Mouse (Mus musculus) gastrocnemius, postnatal 10 days (tissue): ENCODE measurements around the gene Ola1. TPM values are rescaled to one million over a fixed set of nuclear protein-coding genes. Genes with fewer than 3 reads are reported as not detected.

Experiments used
- DNase-seq: peaks from one replicate; pipeline ENCODE4 v3.0.0; 2021; ENCODE audit warnings: mixed read lengths
- long read RNA-seq, 2 experiments: library from polyadenylated mRNA; stranded (forward); transcript quantifications; one replicate each; pipeline ENCODE4 v2.0.0; 2021
- total RNA-seq, 2 experiments: library from RNA; stranded (reverse); gene quantifications; 2 replicates each; pipeline ENCODE4 v1.2.3; 2021

Gene Ola1
- total RNA-seq, result 100 to 1,000 TPM; 101 to 120 TPM
- long read RNA-seq, experiment 1, transcript Ola1-201 (11 exons, 2,175 nt), result major isoform, 52 of 64 reads
- long read RNA-seq, experiment 1, partial matches to known transcripts, result 5 of 64 reads
- long read RNA-seq, experiment 1, other reads (novel, unspliced or antisense), result 6 of 64 reads
- long read RNA-seq, experiment 2, transcript Ola1-201 (11 exons, 2,175 nt), result major isoform, 50 of 58 reads
- long read RNA-seq, experiment 2, partial matches to known transcripts, result 5 of 58 reads
- long read RNA-seq, experiment 2, other reads (novel, unspliced or antisense), result 1 of 58 reads

- no peak for DNase-seq
Observed at GRCm38 (mm10) chr2:73218913-73219312, at the start of gene Ola1. Gene Ola1, minus strand, starts transcription at chr2:73218924.

GRCm38 (mm10) chr2:73268281-73268680, 49.6 kb upstream of the Ola1 start:
- DNase-seq, result no peak

GRCm38 (mm10) chr2:73267818-73268217, 49.1 kb upstream of the Ola1 start:
- DNase-seq, result no peak

- DNase-seq, result no peak
Observed at GRCm38 (mm10) chr2:73267231-73267630, 48.5 kb upstream of the Ola1 start.

- DNase-seq, result no peak
Observed at GRCm38 (mm10) chr2:73266623-73267022, 47.9 kb upstream of the Ola1 start.

- DNase-seq, result no peak
Observed at GRCm38 (mm10) chr2:73266011-73266410, 47.3 kb upstream of the Ola1 start.

- no peak for DNase-seq
Observed at GRCm38 (mm10) chr2:73264611-73265195, 46.0 kb upstream of the Ola1 start.

GRCm38 (mm10) chr2:73263794-73264610, 45.3 kb upstream of the Ola1 start:
- DNase-seq, result no peak

- no peak for DNase-seq
Observed at GRCm38 (mm10) chr2:73263172-73263765, 44.5 kb upstream of the Ola1 start.

GRCm38 (mm10) chr2:73248701-73249100, 30.0 kb upstream of the Ola1 start:
- DNase-seq, result no peak

- no peak for DNase-seq
Observed at GRCm38 (mm10) chr2:73241299-73241698, 22.6 kb upstream of the Ola1 start.

GRCm38 (mm10) chr2:73231081-73231480, 12.4 kb upstream of the Ola1 start:
- DNase-seq, result no peak

GRCm38 (mm10) chr2:73213871-73214659, 4.7 kb downstream of the Ola1 start:
- peak; percentile 93 for DNase-seq

- DNase-seq, result no peak
Observed at GRCm38 (mm10) chr2:73213539-73213870, 5.2 kb downstream of the Ola1 start.

GRCm38 (mm10) chr2:73204328-73204727, 14.4 kb downstream of the Ola1 start:
- DNase-seq, result no peak

GRCm38 (mm10) chr2:73188488-73188887, 30.2 kb downstream of the Ola1 start:
- DNase-seq, result no peak

GRCm38 (mm10) chr2:73185185-73185584, 33.5 kb downstream of the Ola1 start:
- DNase-seq, result no peak

- no peak for DNase-seq
Observed at GRCm38 (mm10) chr2:73169496-73169895, 49.2 kb downstream of the Ola1 start.

- peak; percentile 46 for DNase-seq
Observed at GRCm38 (mm10) chr2:73167126-73167525, 51.6 kb downstream of the Ola1 start.

- no peak for DNase-seq
Observed at GRCm38 (mm10) chr2:73164666-73165065, 54.1 kb downstream of the Ola1 start.

- no peak for DNase-seq
Observed at GRCm38 (mm10) chr2:73160772-73161171, 58.0 kb downstream of the Ola1 start.

- DNase-seq, result no peak
Observed at GRCm38 (mm10) chr2:73157202-73157601, 61.5 kb downstream of the Ola1 start.
